Mouse (Mus musculus): ENCODE measurements around the gene Txn2.

DNA sequence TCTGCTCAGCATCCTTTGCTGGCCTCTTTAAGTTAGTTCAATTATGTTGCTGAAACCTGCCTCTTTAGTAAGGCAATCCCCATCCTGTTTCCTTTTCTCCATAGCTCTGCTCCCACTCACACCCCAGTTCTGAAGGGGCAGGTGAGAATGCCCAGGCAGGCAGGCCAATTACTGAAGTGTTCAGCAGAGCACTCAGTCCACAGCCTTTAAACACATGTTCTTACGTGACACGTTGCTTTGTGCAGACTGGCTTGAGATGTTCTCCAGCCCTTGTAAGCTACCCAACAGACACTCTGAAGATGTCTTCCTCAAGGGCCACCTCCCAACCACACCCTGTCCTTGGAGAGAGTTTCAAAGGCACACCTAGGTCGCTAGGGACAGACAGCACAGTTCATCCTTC lies 29.3 kb upstream of the Txn2 start:
- no peak for TF ChIP-seq CTCF (IDR thresholded peaks at IDR 0.05; ENCODE audit: control insufficient read depth, insufficient read depth, low read length)
- no peak for TF ChIP-seq POLR2A (IDR thresholded peaks at IDR 0.05; ENCODE audit: borderline replicate concordance, control insufficient read depth, low read depth, low read length)
